Mouse (Mus musculus) brain, embryonic 14.5 days (tissue): ENCODE measurements around the gene Kif1c.

Experiments
- CTCF ChIP-seq: fragments of 200-500 bp; IDR thresholded peaks from 2 replicates; pipeline ENCODE4 v1.5.1; 2012; ENCODE audit warnings: inconsistent platforms, mild to moderate bottlenecking, moderate library complexity, borderline replicate concordance; ENCODE audit not compliant: insufficient read depth, insufficient read length; ENCODE audit errors: extremely low read depth
- POLR2A ChIP-seq: fragments of 200-500 bp; IDR thresholded peaks from 2 replicates; pipeline ENCODE4 v1.6.1; 2012; ENCODE audit warnings: mild to moderate bottlenecking, inconsistent platforms, borderline replicate concordance; ENCODE audit not compliant: poor library complexity, insufficient read depth, insufficient read length, severe bottlenecking; ENCODE audit errors: extremely low read depth

DNA sequence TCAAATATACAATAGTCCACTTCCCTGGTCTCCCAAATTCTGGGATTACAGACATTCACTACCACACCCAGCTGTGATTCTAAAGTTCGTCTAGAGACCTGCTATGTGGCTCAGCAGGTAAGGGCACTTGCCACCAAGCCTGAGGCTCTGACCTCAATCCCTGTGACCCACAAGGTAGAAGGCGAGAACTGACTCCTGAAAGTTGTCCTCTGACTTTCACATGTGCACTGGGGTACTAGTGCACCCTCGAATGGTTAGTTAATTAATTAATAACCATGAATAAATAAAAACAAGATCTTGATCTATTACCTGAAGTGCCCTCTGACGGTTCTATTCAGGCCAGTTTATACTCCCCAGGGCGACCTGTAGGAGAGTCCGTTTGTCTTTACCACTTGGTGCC lies 12.9 kb downstream of the Kif1c start:
- no peak for TF ChIP-seq CTCF
- no peak for TF ChIP-seq POLR2A
